Mouse (Mus musculus) spleen, adult 2 months (tissue): ENCODE data around the gene Rho. TPM values are rescaled to one million over a fixed set of nuclear protein-coding genes. Genes with fewer than 3 reads are reported as not detected.
A peak's percentile ranks its signal among the peaks of the same experiment; 100 is the strongest.

Source experiments
- DNase-seq, 2 experiments: peaks; one replicate each; pipeline versions ENCODE4 v3.0.0 to v3.0.0-alpha.2; 2012 to 2021; ENCODE audit warnings: low spot score in 2 of 2, low read depth in 1 of 2
- H3K27ac ChIP-seq: fragments of 200-500 bp; 2 replicates; pipeline ENCODE4 v1.5.1; 2012; ENCODE audit warnings: low read length, inconsistent platforms; ENCODE audit not compliant: insufficient read depth
- H3K27me3 ChIP-seq: fragments of 200-500 bp; 2 replicates; pipeline ENCODE4 v1.6.1; 2012; ENCODE audit warnings: mild to moderate bottlenecking, moderate library complexity, low read length, inconsistent platforms; ENCODE audit not compliant: control insufficient read depth, insufficient read depth
- H3K36me3 ChIP-seq: fragments of 200-500 bp; 2 replicates; pipeline ENCODE4 v1.6.1; 2012; ENCODE audit warnings: mild to moderate bottlenecking, low read length, inconsistent platforms; ENCODE audit not compliant: control insufficient read depth, insufficient read depth
- H3K4me1 ChIP-seq: fragments of 200-500 bp; 2 replicates; pipeline ENCODE4 v1.6.1; 2011; ENCODE audit warnings: inconsistent platforms; ENCODE audit not compliant: control insufficient read depth, insufficient read depth, insufficient read length
- H3K4me3 ChIP-seq: fragments of 200-500 bp; 2 replicates; pipeline ENCODE4 v1.5.1; 2011; ENCODE audit warnings: mild to moderate bottlenecking, inconsistent platforms; ENCODE audit not compliant: insufficient read depth, insufficient read length; ENCODE audit errors: extremely low read depth
- CTCF ChIP-seq: fragments of 200-500 bp; IDR thresholded peaks from 2 replicates; pipeline ENCODE4 v1.5.1; 2011; ENCODE audit warnings: mild to moderate bottlenecking, inconsistent platforms; ENCODE audit not compliant: insufficient read depth, insufficient read length, insufficient replicate concordance; ENCODE audit errors: extremely low read depth
- POLR2A ChIP-seq: fragments of 200-500 bp; IDR thresholded peaks from 2 replicates; pipeline ENCODE4 v1.6.1; 2011; ENCODE audit warnings: low read depth, low read length, inconsistent platforms
- WGBS: fragments of 180-500 bp; shearing (Covaris S2); methylation state at CpG from one replicate; pipeline ENCODE4 v1.1.7; 2018; 5-methylcytosine and 5-hydroxymethylcytosine counted together
- polyA plus RNA-seq: library from polyadenylated mRNA; depleted of rRNA; stranded (reverse); fragments of >200 nt; gene quantifications from 2 replicates; pipeline ENCODE4 v1.2.3, GENCODE M21; 2012

The Rho gene
- polyA plus RNA-seq, 1 experiment = 0.37 TPM

DNA sequence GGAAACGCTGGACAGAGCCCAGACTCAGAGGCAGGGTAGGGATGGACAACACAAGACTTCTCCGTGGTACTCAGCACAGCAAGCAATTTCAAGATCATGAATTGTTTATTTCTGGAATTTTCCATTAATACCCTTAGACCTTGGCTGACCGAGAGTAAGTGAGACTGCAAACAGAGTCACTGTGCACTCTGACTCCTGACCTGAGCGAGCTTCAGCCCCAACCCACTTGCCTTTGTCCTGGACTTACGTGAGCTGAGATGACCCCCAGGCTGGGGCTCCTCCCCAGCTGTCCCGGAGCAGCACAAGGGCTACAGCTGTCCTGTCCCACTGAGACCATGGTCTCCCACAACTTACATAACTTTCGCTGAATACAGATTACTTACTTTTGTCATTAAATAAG is 51.3 kb downstream of the Rho start:
- no peak overlapping the region for H3K4me3 ChIP-seq
- H3K27ac ChIP-seq = peak overlapping the region; percentile 42
- H3K27me3 ChIP-seq = no peaks in the 10 kb centered on the region
- peaks cover 23% of the 10 kb centered on the region; the same call in 1 of the 2 replicates for H3K4me1 ChIP-seq
- TF ChIP-seq POLR2A = no peak
- TF ChIP-seq CTCF = no peak
- DNase-seq = no peak
- no peaks in the 10 kb centered on the region for H3K36me3 ChIP-seq
- 78% methylated on average over 7 of the region's 7 CpGs for WGBS

DNA sequence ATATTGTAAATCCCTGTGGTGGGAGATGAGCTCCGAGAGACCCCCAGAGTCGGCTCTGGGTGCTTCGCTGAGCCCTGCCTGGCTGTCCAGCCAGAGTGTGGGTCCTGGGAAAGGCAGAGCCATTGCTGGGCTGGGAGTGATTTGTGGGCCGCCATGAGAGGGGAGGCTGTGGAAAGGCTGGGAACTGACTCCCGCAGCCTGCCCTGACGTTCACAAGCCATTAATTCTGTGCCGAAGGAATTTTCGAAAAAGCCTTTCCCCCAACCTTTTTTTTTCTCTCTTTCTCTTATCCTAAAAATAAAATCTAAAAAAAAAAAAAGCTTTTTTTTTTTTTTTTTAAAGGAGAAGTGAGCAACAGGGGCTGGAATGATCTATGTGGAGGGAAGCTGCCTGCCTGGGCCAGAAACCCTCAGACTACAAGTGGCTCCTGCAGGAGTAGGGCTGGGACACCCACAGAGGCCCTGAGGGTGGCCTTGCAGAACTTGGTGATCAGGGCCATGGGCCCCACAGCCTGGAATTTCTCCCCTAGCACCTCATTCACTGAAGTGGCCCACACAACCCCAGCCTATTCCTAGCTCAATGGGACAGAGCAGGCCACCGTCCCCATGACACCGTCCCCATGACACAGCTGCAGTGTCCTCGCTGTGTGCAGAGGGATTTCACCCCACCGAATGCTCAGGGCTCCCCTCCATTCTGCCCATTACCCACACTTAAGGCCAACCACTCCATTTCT is 51.9 kb downstream of the Rho start:
- H3K27ac ChIP-seq = peak overlapping the region; percentile 42
- no peak for TF ChIP-seq POLR2A
- TF ChIP-seq CTCF = no peak
- no peaks in the 10 kb centered on the region for H3K36me3 ChIP-seq
- WGBS = 86% methylated on average over 12 of the region's 12 CpGs
- DNase-seq = no peak
- no peak overlapping the region for H3K4me3 ChIP-seq
- H3K27me3 ChIP-seq = no peaks in the 10 kb centered on the region
- H3K4me1 ChIP-seq = peaks cover 23% of the 10 kb centered on the region; the same call in 1 of the 2 replicates

DNA sequence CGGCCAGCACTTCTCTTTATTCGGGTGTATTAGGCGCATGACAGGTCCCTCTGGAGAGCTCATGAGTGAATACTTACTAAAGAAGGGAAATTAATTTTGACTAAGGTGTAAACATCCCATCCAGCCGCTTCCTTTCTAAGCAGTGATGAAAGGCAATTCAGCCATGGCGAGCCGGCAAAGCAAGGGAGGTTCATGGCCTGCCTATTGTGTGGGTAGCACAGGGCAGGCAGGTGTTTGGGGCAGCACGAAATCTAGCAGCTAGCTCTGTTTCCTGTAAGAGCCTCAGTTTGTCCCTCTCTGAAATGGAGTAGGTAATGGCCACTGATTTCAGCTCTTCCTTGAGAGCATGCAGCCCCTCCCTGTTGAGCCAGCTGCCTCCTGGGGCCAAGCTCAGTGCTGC is 53.0 kb downstream of the Rho start:
- no peak for TF ChIP-seq POLR2A
- TF ChIP-seq CTCF = no peak
- peaks cover 29% of the 10 kb centered on the region; the same call in 1 of the 2 replicates for H3K4me1 ChIP-seq
- no peaks in the 10 kb centered on the region for H3K27me3 ChIP-seq

DNA sequence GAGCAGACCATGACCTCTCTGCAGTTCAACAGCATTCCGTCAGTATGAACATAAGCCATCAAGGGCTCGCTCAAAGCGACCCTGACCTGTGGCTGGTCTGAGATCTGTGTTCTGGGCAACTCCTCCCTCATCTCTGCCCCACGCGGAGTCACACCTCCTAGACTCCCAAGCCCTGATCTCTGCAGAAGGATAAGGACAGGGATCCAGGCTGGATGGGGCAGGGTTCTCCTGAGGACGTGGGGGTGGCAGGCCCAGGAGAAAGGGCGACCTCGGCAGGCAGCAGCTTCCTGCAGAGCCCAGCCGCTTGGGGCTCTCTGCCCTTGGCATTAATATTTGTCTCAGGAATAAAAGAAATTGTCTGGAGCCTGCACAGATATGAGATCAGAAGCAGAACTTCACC is 54.1 kb downstream of the Rho start:
- no peak overlapping the region for H3K27ac ChIP-seq
- no peak for DNase-seq
- peaks cover 33% of the 10 kb centered on the region; the same call in 1 of the 2 replicates for H3K4me1 ChIP-seq
- no peaks in the 10 kb centered on the region for H3K36me3 ChIP-seq
- no peak for TF ChIP-seq POLR2A
- TF ChIP-seq CTCF = no peak
- H3K4me3 ChIP-seq = no peak overlapping the region
- WGBS = 77% methylated on average over 9 of the region's 9 CpGs
- H3K27me3 ChIP-seq = no peaks in the 10 kb centered on the region

More for the DNA sequence above, 53.0 kb downstream of the Rho start:
- no peaks in the 10 kb centered on the region for H3K36me3 ChIP-seq
- 68% methylated on average over 7 of the region's 7 CpGs for WGBS
- H3K4me3 ChIP-seq = no peak overlapping the region
- H3K27ac ChIP-seq = no peak overlapping the region
- DNase-seq = no peak

DNA sequence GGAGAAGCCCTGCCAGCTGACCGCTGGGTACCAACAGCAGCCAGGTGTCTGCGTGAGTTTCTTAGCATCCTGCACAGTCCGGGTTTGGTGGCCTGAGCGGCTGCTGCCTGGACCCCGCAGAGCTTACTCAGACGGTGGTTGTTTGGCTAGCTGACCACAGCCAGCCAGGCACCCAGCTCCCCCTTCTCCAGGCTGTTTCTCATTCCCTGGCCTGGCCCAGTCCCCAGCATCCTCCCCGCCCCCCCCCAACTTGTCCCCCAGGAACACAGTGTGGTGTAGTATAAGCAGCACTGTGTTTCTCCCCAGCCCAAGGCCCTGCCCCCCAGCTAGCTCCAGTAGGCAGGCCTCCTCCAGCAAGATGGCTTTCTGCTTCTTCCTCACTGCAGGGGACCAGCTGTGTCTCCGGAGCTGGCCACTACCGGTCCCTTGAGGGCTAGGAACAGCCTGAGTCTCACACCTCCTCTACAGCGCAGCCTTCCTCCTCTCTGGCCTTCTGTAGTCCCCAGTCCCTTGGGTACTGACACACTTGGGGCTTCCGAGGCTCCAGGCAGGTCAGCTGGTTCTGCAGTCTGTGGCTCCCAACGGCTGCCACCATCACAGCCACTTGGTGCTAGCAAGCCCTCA is 55.0 kb downstream of the Rho start:
- 48% methylated on average over 12 of the region's 12 CpGs for WGBS
- Histone ChIP-seq H3K4me3 (no peak overlapping the region), H3K27me3 (no peaks in the 10 kb centered on the region), H3K4me1 (peaks cover 33% of the 10 kb centered on the region; the same call in 1 of the 2 replicates), H3K27ac (peak overlapping the region; percentile 44; the same call in 1 of the 2 replicates), H3K36me3 (no peaks in the 10 kb centered on the region)
- TF ChIP-seq POLR2A = no peak
- no peak for TF ChIP-seq CTCF
- no peak for DNase-seq

DNA sequence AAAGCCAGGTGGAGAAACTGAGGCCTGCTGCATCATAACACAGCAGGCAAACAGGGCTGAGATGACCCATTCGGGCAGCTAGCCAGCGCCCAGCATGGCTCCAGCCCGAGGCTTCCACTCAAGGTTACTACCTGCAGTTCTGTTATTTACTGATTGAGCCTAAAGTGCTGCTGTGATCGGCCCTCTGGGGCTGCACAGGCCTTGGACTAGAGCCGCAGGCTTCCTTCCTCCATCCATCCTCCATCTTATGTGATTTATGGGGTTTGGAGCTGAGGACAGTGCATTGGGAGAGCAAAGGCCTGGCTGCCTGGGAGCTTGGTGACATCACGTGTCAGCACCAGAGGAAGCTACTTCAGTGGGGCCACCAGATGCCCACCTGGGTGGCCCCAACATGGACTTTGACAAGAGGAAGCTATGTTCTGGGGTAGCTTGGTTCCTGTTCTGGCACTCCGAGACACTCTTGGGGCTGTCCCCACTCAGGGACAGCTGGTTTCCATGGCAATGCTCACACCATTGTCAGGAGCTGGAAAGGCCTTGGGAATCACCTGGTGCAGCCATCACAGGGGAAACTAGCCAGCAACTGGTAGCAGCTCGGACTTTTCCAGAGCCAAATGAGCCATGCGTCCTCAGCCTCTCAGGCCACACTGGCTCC is 55.7 kb downstream of the Rho start:
- Histone ChIP-seq H3K27ac (peak overlapping the region; percentile 44; the same call in 1 of the 2 replicates), H3K36me3 (no peaks in the 10 kb centered on the region), H3K27me3 (no peaks in the 10 kb centered on the region), H3K4me1 (peaks cover 33% of the 10 kb centered on the region; the same call in 1 of the 2 replicates), H3K4me3 (no peak overlapping the region)
- no peak for DNase-seq
- WGBS = 33% methylated on average over 9 of the region's 9 CpGs
- TF ChIP-seq CTCF (no peak), POLR2A (no peak)
